Mouse (Mus musculus) spleen, postnatal 14 days (tissue): ENCODE data around the gene Atf7.

Experiments used
- DNase-seq, 2 experiments: peaks; one replicate each; pipeline ENCODE4 v3.0.0; 2021 to 2022; ENCODE audit warnings: low spot score in 2 of 2

The Atf7 gene

GRCm38 (mm10) chr15:102499370-102499769 is 125.9 kb downstream of the Atf7 start:
- no peak for DNase-seq

GRCm38 (mm10) chr15:102498322-102498721 is 126.9 kb downstream of the Atf7 start:
- no peak for DNase-seq

- DNase-seq, result no peak
Measured at GRCm38 (mm10) chr15:102487664-102488063, 137.6 kb downstream of the Atf7 start.

- no peak for DNase-seq
Measured at GRCm38 (mm10) chr15:102485853-102486252, 139.4 kb downstream of the Atf7 start.

GRCm38 (mm10) chr15:102483136-102483535 is 142.1 kb downstream of the Atf7 start:
- DNase-seq, result no peak
